Mouse (Mus musculus): ENCODE data around the gene Trpc5os. TPM values are rescaled to one million over a fixed set of nuclear protein-coding genes. Genes with fewer than 3 reads are reported as not detected.

Trpc5os gene
- polyA plus RNA-seq, 1 experiment from 2014 or later, result not detected

DNA sequence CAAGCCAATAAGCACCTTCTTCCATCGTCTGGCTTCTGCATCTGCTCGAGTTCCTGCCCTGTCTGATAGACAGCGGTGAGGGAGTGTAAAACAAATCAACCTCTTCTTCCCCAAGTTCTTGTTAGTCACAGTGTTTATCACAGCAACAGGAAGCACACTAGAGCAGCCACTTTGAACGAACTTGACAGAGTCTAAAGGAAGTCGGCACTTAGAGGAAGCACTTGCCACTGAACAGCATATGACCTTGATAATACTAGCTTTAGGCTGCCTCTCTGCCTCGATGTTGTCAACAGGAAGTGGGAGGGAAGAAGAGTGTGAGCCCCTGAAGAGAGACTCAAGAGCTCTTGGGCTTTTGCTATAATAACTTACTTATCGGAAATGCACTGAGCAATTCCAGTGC lies 69.7 kb downstream of the Trpc5os start:
- H3K4me3 ChIP-seq (ENCODE audit: low read depth, low read length), result no peak overlapping the region
- H3K27me3 ChIP-seq (ENCODE audit: insufficient read depth, low read length), result no peaks in the 10 kb centered on the region
- DNase-seq, result no peak
- no peaks in the 10 kb centered on the region for H3K9me3 ChIP-seq (ENCODE audit: low read depth, low read length)
- H3K4me1 ChIP-seq (ENCODE audit: insufficient read depth), result no peaks in the 10 kb centered on the region
- WGBS, result 48% methylated on average over 7 of the region's 7 CpGs
- no peak overlapping the region for H3K27ac ChIP-seq (ENCODE audit: low read depth)
- no peaks in the 10 kb centered on the region for H3K36me3 ChIP-seq (ENCODE audit: insufficient read depth)
- ATAC-seq (ENCODE audit: insufficient read depth), result no peak
- no peak overlapping the region for H3K4me2 ChIP-seq
- TF ChIP-seq CTCF (IDR thresholded peaks at IDR 0.05; ENCODE audit: low read depth), result no peak
- H3K9ac ChIP-seq, result no peak overlapping the region

Other genes with a start within 250 kb of the Trpc5os start
- gene Alg13, start 138.8 kb upstream of the Trpc5os start, polyA plus RNA-seq (2014; fragmentation: Nextera tagmentation; extraction: Ambion mirVana), result 27.7 TPM in 2 replicates
- gene Trpc5, start 231.6 kb downstream of the Trpc5os start, polyA plus RNA-seq (2014; fragmentation: Nextera tagmentation; extraction: Ambion mirVana), result 0.04 TPM in 1 of 2 replicates, not detected in the other
- gene Rtl4, start 232.3 kb downstream of the Trpc5os start, polyA plus RNA-seq (2014; fragmentation: Nextera tagmentation; extraction: Ambion mirVana), result 0.07 and 0.12 TPM in 2 replicates